Mouse (Mus musculus) left cerebral cortex, adult 8-10 months (tissue): ENCODE results near the gene Gpr34. TPM values are rescaled to one million over a fixed set of nuclear protein-coding genes. Genes with fewer than 3 reads are reported as not detected.

Source experiments
- DNase-seq, 2 experiments: peaks; one replicate each; pipeline ENCODE4 v3.0.0; 2022; ENCODE audit warnings: low spot score in 2 of 2
- total RNA-seq, 4 experiments: library from RNA; stranded (reverse); gene quantifications; 2 replicates each; pipeline ENCODE4 v1.2.4; 2022

The Gpr34 gene
- total RNA-seq = 10 to 100 TPM; 11.0 to 45.2 (median 20.5) TPM

DNA sequence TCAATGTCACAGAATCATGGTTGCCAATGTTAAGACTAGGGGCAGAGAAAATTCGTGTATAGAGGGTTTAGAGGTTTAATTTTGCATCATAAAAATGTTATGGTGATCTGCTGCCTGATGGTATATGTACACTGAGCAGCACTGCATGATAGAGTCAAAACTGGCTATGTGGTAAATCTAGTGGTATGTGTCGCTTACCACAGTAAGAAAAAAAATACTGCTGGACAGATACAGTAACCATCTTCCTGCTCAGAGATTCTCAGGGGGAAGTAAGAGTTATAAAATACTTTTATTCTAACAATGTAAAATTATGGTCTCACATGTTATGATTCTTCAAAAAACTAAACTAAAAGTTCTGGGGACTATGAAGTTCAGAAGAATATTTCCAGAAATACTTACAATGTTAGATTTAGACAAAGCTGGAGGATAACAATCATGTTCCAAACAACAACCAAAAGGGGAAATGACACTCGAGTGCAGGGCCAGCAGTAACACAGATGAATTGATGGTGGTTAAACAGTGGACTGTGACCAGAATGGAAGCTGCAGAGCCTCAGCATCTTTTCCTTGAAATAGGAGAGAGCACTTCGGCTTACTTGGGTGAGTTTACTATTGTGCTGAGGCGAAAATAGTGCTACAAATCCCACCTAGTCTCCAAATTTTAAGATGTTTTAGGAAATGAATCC is at the start of gene Gpr34:
Gpr34 (plus strand) TSS at position 491 of the 685 bp plus-strand sequence.
- no peak for DNase-seq

DNA sequence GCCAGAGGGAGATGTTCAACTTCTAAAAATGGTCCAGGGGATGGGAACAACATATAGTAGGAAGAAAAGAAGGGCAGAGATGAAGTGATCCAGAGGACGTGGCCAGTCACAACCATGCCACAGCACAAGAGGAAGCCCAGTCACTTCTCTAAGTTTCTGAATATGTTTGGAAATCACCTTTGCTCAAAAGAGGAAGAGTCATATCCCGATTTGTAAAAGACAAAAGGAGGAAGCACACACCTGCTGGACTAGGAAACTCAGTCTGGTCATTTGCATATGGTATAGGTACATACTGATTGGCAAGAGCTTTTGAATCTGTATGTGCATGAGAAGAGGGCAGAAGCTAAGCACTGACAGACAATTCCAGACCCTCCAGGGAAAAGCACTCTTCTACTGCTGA is 32.5 kb upstream of the Gpr34 start:
- no peak for DNase-seq

DNA sequence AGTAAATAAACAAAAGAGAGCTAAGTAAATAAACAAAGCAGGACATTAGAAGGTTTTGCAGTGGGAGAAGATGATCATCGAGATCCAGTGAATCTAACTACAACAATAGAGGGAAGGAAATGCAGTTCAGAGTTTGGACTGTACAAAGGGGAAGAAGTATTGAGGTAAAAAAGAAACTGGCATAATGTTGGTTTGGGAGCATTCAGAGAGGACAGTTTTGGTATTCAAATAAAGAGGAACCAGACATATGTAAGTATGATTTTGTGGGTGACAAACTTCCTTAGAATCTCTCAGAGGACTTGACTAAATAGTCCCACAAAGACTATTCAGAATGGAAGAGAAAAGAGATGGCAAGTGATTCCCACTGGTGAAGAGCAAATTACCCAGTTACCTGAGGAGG is 31.9 kb upstream of the Gpr34 start:
- DNase-seq = no peak

DNA sequence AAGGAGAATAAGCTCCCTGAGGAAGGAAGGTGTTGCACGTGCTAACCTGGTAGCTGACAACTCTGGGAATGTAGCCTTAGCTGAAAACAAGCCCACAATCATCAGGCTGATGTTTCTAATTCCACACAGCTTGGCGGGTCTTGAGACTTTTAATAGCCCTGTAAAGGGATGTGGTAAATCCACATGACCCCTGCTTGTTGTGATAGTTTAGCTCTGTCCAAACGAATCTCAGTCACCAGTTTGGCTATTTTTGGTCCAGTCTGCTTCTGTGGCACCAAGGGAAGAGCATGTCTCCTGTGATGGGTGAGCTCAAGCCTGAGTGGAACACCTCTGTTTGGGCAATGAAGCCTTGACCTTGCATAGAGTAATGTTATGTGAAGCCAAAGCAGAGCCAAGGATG is 25.1 kb upstream of the Gpr34 start:
- DNase-seq = no peak

DNA sequence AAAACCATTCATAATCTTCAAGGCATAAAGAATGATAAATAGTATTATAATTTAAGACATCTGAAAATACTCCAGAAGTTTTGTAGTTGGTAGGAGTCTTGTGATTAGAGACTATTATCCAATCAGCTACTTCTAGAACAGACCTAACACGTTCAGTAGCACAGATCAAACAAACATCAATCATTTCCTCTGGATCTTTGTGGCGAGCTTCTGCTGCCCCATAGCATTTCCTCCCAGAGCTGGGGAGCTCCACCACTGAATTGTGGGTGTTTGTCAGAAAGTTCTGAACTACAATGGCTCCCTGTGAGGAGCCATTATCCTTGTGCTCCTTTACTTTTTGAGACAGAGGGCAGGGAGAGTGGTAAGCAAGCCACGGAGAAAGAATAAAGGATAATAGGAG is 24.1 kb upstream of the Gpr34 start:
- no peak for DNase-seq

DNA sequence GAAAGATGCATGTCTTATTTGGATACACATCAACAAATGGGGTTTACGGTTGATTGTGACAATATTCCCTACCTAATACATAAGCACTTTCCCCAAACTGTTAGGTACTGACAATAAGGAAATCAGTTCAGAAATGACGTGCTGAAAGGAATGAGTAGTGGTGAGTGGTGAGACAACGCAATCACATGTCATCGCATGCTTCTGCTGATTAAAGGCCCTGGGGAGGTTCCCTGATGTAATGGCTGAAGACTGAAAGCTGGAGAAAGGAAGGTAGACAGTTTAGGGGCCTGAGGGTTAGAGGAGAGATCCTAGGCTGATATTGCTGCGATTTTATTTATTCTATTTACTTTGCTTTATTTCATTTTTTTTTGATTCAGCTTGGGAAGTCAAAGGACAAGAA is 20.8 kb upstream of the Gpr34 start:
- DNase-seq = no peak

DNA sequence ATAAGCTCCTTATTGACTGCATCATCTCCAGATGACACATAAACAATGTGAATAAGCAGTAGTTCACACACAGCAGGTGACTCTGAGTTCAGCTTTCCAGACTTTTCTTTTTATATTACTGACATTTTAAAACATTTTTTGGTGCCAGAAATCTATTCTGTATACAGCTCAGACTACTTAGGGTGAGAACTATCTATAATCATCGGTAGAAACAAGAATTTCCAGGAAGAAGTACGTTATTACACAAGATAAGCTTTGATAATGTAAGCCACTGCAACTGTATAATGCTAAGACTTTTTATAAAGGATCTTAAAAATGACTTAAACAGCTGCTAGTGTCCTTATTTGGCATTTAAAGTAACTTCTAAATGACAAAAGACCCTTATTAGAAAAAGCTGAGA is 19.8 kb upstream of the Gpr34 start:
- no peak for DNase-seq

DNA sequence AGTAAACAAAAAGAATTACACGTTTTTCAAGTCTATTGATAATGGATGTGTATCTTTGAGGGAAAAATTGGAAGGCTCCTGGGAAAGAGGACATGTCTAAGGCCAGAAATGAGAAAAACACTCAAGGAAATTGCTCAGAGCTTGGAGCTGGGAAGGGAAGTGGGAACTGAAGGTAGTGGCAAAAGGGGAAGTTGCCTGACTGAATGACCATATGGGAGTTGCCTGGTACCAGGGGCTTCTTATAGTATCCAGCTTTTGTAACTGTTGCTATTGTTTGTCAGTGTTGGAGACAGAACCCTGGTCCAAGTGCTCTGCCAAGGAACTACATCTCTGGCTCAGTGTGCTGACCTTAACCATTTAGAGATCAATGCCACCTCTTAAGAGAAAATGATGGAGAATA is 15.2 kb upstream of the Gpr34 start:
- DNase-seq = no peak

DNA sequence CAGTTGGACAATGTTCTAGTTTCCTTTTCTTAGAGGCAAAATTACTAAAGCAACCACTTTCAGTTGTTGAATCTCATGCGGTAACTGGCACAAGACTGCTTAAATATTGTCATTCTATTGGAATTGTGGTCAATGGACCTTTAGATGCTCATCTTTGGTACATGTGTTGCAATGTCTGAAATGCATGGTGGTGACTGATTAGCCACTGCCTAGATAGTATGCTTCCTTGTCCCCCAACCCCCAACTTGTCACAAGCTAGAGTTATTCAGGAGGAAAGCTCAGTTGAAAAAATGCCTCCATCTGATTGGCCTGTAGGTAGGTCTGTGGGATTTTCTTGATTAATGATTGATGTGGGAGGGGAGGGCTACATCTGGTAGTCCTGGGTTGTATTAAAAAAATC is 14.6 kb upstream of the Gpr34 start:
- no peak for DNase-seq

DNA sequence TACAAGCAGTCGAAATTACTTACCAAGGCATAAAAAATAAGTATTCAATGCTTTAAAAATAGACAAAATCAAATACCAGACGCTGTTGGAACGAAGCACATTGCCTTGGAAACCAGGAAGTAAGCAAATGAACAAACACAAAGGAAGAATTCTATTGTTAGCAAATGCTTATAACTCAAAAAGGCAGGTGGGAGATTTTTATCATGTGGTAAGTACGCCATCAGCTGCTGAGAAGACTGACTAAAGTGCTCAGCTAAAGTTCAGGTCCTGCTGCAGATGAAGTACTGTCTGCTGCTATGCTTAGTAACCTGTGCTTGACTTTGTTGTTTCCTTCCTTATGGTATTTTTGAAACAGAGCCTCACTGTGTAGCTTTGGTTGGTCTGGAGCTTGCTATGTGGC is 13.4 kb upstream of the Gpr34 start:
- DNase-seq = no peak

DNA sequence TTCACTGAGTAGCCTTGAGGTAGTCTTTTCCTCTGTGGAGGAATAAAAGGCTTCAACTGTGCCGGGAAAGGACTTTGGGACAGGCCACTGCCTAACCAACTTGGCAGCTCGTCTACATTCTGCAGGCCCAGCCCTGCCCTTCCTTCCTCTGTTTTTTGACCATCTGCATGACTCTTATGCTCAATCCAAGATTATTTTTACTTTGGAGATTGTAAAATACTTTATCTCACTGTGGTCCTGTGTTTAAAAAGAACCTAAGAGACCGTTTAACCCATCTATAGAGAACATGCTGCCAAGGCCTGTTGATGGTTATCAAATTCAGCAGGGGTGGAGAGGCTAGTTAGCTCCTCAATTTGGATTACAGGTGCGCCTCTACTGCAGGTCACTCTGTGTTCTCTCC is 10.4 kb upstream of the Gpr34 start:
- no peak for DNase-seq

DNA sequence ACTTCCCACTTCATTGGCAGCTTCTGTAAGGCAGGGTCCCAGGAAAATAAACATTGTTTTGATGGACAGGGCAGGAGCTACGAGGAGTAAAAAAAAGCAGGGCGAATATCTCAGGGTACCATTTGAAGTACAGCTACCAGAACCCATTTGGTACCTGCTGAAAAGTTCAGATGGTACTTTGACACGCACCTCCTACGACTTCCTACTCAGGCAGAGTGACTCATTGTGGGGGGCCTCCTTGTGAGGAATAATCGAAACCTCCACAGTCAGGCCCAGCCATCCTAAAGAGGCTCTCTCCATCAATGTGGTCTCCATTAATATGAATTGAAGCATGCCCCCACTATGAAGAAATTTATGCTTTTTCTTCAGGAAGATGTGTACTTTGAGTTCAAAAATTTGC is 9.2 kb upstream of the Gpr34 start:
- no peak for DNase-seq

DNA sequence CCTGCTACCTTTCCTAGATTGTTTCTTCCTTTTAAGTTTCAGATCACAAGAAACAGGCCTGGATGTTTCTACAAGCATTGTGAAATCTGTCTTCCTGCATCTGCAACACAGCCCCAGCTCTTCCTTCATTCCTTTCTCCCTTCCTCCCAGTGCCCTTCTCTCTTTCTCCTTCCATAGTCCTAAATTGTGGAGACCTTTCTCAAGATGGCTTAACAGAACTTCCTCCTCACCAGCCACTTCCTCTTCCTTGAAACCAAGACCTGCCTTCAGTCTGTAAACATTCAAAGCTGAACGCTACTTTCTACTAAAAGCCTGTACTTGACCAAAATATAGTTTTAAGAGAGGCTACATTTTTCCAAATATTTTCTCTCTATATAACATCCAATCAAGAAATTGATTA is 4.5 kb downstream of the Gpr34 start:
- no peak for DNase-seq

DNA sequence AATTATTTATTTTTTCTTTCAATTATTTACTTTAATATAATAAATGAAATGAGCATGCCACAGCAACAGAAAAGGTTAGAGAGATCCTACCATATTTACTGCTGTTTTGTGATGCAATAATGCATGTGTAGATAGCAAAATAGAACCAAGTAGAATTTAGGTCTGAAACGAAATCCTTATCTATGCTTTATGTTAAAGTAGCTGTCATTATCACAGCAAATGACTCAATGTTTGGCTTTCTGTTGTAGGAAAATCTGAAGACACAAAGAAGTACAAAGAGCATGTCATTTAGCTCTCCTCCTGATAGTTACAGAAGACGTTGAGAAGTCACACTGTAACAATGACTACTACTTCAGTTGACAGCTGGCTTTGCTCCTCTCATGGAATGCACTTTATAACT is 7.0 kb downstream of the Gpr34 start:
- DNase-seq = no peak

DNA sequence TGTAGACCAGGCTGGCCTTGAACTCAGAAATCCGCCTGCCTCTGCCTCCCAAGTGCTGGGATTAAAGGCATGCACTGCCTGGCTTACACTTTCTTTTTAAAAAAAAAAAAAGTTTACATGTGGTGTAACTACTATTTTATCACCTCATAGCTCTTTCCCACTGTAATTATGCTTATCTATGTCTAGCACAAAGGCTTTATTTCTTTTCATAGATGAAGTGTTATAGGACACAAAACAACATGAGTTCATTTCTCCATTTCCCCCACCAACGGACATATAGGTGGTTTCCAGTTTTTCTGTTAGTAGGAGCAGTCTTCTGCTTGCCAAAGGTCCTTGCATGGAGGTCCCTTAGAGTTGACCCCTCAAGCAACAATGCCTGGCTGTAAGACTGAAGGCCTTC is 20.0 kb downstream of the Gpr34 start:
- DNase-seq = no peak

DNA sequence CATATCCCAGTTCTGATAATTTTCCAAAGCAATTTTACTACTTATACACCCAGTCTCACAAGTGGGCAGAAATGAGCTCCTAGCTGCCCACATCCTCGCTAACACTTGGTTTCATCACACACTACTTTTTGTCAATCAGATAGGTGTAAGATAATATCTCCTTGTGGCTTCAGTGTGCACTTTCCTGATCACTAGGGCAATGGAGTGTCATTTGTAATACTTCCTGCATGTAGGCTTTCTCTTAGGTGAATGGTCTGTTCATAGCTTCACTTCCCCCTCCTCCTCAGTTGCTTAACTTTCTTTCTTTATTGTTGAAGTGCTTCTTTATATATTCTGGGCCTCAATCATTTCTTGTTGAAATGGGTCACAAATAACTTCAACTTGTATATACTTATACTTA is 20.4 kb downstream of the Gpr34 start:
- DNase-seq = no peak

DNA sequence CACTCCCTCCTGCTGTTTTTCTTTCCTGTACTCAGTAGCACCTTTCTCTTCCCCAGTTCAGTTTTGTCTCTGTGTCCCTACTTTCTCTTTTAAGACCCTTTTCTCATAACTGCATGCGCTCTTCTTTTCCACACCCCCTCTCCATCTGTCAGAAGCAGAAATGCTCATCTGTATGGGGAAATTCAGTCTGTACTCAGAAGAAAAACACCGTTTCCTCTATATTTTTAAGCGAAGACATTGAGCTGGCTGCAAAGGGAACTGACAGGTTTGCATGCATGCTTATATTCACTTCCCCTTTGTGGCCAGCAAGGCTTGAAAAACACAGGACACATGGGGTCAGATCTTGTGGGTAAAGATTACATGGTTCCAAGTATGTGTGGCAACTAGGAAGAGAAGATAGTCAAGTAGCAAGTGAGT is 23.1 kb downstream of the Gpr34 start:
- DNase-seq = no peak

DNA sequence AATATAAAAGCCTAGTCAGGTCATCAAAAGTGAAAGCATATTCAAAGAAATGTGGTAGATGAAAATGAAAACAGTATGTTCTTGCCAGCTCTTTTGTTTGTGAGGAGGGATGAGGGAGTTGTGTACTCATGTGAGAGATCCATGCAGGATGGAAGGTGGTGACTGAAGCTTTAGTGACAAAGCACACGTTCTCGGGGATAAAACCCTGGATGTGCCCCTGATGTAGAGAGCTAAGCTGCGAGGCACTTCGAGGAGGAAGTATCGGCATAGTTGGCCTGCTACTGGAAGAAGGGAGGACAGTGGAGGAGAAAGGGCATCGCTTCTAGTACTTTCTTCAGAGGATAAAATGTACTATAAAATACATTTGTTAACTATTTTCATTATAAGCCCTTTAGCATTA is 24.0 kb downstream of the Gpr34 start:
- no peak for DNase-seq

DNA sequence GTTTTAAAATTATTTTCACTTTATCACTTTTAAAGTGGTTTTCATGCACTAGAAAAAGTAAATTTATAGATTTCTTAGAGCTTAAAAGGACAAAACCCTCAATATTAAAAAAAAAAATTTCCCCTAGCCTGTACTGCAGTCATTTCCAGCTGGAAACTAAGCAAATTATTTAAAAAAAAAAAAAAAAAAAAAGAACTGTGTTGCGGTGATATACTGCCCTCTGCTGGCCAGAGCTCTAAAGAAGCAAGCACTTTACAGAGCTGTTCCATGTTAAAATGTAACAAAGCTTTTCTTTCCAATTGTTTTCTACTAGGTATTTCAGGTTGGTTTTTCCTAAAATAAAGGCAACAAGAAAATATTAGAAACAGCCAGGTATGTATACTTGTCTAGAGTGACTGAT is 24.8 kb downstream of the Gpr34 start:
- DNase-seq = no peak

DNA sequence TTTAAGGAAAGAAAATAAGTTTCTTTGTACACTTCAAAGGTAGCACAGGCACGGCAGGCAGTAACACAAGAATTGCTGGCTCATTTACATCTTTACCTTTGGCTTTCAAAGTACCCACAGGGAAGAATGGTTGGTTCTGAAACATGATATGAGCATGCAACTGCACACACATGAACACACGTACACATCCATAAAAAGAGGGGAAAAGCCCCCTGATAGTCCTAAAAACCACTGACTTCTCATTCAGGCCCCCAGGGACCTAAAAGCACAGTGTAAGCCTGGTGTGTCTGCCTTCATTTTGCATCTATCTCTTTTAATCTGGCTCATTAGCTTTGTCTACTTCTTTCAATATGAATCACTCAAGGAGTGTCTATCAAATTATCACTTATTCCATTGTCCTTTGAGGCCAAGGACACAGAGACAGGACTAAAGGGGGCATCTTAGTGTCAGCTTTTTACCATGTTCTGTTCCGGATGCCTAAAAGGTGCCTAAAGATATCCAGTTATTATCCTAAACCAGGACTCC is 26.8 kb downstream of the Gpr34 start:
- no peak for DNase-seq

DNA sequence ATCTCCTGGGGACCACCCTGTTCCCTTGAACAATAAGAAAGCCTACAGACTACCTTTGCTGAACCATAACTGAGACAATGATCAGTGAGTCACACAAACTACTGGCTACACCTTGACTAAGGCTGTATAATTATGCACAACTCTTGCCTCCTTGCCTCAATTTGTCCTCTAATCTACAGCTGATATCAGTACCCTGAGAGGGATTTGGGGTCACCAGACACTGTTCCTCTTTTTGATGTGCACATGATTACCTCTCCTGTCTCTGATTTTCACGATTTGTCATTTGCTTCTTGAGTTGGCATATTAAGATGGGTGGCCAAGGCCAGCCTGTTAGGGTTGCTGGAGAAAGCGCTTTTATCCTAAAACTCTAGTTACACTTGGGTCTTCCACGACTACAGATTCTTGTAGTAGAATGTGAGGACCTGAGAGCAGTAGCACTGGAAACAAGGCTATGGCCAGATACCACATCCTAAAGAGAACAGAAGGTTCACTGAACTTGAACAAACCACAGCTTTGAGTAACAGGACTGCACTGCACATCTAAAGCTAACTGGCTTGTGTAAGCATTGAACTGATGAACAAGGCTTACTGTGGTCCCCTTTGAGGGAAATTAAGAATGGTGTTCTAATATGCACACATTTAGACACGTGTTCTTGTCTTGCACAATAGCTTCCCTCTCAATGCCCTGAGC is 27.5 kb downstream of the Gpr34 start:
- DNase-seq = no peak

DNA sequence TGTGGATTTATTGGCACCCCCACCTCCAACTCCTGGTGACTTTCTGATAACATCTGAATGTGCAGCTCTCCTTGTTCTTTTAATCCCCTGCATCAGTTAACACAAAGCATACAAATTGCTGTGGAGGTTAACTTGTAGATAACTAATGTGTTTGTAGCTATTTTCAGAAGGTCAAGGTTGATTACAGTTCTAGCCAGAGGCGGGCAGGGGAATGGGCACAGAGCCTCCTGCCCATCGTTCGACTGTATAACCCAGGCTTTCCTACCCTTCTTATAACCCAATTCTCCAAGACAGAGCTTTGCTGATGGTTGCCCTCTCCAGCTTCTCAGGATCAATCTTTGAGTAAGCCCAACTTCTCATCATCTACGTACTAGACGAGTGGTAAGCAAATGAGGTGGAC is 29.2 kb downstream of the Gpr34 start, which contains the start of gene Gpr82:
Gpr82 (plus strand) TSS at position 301 of the 400 bp plus-strand sequence.
- no peak for DNase-seq

DNA sequence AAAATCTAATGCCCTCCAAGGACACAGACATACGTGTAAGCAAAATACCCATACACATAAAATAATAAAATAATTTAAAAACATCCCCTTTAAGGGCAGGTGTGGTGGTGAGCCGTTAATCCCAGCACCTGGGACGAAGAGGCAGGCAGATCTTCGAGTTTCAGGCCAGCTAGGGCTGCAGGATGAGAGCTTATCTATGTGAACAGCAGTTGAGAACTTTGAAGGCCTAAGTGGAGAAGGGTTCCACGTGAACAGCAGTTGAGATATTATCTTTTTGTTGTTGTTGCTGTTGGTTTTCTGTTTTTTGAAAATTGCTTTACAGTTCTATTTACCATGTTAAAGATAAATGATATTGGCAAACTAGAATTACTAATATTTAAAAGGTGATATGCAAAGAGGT is 37.0 kb downstream of the Gpr34 start:
- no peak for DNase-seq
